Mouse (Mus musculus) heart, embryonic 15.5 days (tissue): ENCODE measurements around the gene Wnt2b. TPM values are rescaled to one million over a fixed set of nuclear protein-coding genes. Genes with fewer than 3 reads are reported as not detected.
A peak's percentile ranks its signal among the peaks of the same experiment; 100 is the strongest.

Source experiments
- ATAC-seq: fragments of 200-750 bp; cut with Nextera tagmentation; replicated peaks from 2 replicates; pipeline ENCODE4 v1.8.0; 2017; ENCODE audit warnings: low read depth, moderate TSS enrichment; ENCODE audit not compliant: insufficient number of reproducible peaks, insufficient read depth, low FRiP score
- H3K27ac ChIP-seq: fragments of 300-500 bp; sonication (generic); 2 replicates; pipeline ENCODE4 v1.5.1; 2015; ENCODE audit warnings: mild to moderate bottlenecking, inconsistent platforms
- H3K27me3 ChIP-seq: fragments of 300-500 bp; sonication (generic); 2 replicates; pipeline ENCODE4 v1.6.1; 2015; ENCODE audit warnings: inconsistent platforms
- H3K36me3 ChIP-seq: fragments of 300-500 bp; sonication (generic); 2 replicates; pipeline ENCODE4 v1.6.1; 2015; ENCODE audit warnings: mild to moderate bottlenecking, inconsistent platforms
- H3K4me1 ChIP-seq: fragments of 300-500 bp; sonication (generic); replicated peaks from 2 replicates; pipeline ENCODE4 v1.6.1; 2015; ENCODE audit warnings: inconsistent platforms
- H3K4me2 ChIP-seq: fragments of 300-500 bp; sonication (generic); 2 replicates; pipeline ENCODE4 v1.6.1; 2015; ENCODE audit warnings: inconsistent platforms, mild to moderate bottlenecking, moderate library complexity
- H3K4me3 ChIP-seq: fragments of 300-500 bp; sonication (generic); 2 replicates; pipeline ENCODE4 v1.5.1; 2015; ENCODE audit warnings: mild to moderate bottlenecking, inconsistent platforms
- H3K9ac ChIP-seq: fragments of 300-500 bp; sonication (generic); 2 replicates; pipeline ENCODE4 v1.6.1; 2015; ENCODE audit warnings: mild to moderate bottlenecking, inconsistent platforms
- H3K9me3 ChIP-seq: fragments of 300-500 bp; sonication (generic); replicated peaks from 2 replicates; pipeline ENCODE4 v1.6.1; 2016; ENCODE audit warnings: inconsistent platforms
- WGBS: fragments of 180-500 bp; shearing (Covaris S2); methylation state at CpG from one replicate; pipeline ENCODE4 v1.1.7; 2015; ENCODE audit warnings: mixed read lengths; 5-methylcytosine and 5-hydroxymethylcytosine counted together
- polyA plus RNA-seq: library from polyadenylated mRNA; unstranded; fragments of >200 nt; fragmentation: Nextera tagmentation; extraction: Ambion mirVana; gene quantifications from 2 replicates; pipeline ENCODE4 v1.2.1, GENCODE M21; 2015

Wnt2b gene
- polyA plus RNA-seq, 1 experiment from 2014 or later: 1.3 TPM

- 55% methylated on average over 3 of the region's 3 CpGs for WGBS
These were observed 32.7 kb upstream of the Wnt2b start for GRCm38 (mm10) chr3:104994415-104994841.

GRCm38 (mm10) chr3:104993800-104994199 is 32.1 kb upstream of the Wnt2b start:
- no peaks in the 10 kb centered on the region for H3K36me3 ChIP-seq
- no peak overlapping the region for H3K9ac ChIP-seq
- H3K27ac ChIP-seq: peak overlapping the region; percentile 51
- H3K9me3 ChIP-seq: no peaks in the 10 kb centered on the region
- H3K4me1 ChIP-seq: peaks cover 45% of the 10 kb centered on the region
- H3K4me3 ChIP-seq: no peak overlapping the region
- peak; percentile 33 for ATAC-seq
- H3K4me2 ChIP-seq: no peak overlapping the region
- 35% methylated on average over 4 of the region's 4 CpGs for WGBS
- no peaks in the 10 kb centered on the region for H3K27me3 ChIP-seq

More at GRCm38 (mm10) chr3:104994415-104994841, 32.7 kb upstream of the Wnt2b start:
- Histone ChIP-seq H3K4me3 (no peak overlapping the region), H3K36me3 (no peaks in the 10 kb centered on the region), H3K27ac (peak overlapping the region; percentile 51), H3K9me3 (no peaks in the 10 kb centered on the region), H3K9ac (no peak overlapping the region), H3K4me1 (peaks cover 49% of the 10 kb centered on the region), H3K4me2 (no peak overlapping the region), H3K27me3 (no peaks in the 10 kb centered on the region)
- ATAC-seq: no peak

DNA sequence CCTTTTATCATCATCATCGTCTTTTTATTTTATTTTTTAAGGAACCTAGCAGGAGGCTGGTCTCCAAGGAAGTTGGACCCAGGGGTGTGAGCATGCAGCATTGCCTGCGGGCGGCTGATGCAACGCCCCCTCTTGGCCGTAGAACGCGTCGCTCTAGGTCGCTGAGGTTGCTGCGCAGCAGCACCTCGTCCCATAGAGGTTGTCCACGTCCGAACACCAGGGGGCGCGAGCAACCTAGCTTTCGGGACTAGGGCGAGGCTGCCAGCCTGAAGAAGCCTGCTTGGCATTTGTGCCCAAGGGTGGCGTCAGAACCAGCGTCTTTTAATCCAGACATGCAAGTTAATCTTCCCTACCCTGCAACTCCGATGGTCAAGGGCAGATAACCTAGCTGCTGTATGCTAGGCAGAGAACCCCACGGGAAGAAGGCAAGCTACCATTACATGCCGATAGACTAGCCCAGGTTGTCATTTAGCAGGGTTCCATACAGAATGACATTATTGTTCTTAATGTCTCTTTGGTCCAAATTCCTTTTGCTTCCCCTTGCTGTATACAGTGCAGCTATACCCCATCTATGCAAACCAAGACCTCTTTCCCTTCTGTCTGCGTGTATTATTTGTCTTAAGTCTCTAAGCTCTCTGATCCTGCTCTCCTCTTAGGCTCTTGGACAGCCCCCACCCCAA is 31.1 kb upstream of the Wnt2b start:
- no peak overlapping the region for H3K27ac ChIP-seq

DNA sequence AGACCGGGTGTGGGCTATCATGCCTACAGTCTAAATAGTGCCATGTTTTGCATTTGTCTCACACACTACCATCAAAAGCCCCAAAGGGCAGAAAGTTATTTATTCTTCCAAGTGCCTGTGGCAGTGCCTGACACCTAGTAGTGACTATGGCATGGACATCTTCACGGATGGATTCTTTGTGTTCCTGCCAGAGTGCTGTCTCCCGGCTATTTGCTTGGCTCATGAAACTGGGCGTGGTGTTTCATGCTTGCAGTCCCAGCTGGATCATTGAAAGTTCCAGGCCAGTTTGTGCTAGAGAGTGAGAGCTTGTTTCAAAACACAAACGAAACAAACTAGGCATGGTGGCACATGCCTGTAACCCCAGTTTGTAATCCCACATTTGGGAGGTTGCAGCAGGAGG is 30.0 kb upstream of the Wnt2b start:
- no peak overlapping the region for H3K27ac ChIP-seq
- H3K9me3 ChIP-seq: no peaks in the 10 kb centered on the region
- H3K4me2 ChIP-seq: no peak overlapping the region
- no peaks in the 10 kb centered on the region for H3K36me3 ChIP-seq
- no peak overlapping the region for H3K9ac ChIP-seq
- WGBS: 65% methylated on average over 5 of the region's 5 CpGs
- ATAC-seq: no peak
- H3K4me3 ChIP-seq: no peak overlapping the region
- peaks cover 28% of the 10 kb centered on the region for H3K4me1 ChIP-seq
- no peaks in the 10 kb centered on the region for H3K27me3 ChIP-seq

More for the DNA sequence above, 31.1 kb upstream of the Wnt2b start:
- H3K36me3 ChIP-seq: no peaks in the 10 kb centered on the region
- peaks cover 35% of the 10 kb centered on the region for H3K4me1 ChIP-seq
- 0 out of 2 replicates have a peak overlapping the region, but pooled peaks have one; percentile 35 for H3K9ac ChIP-seq
- H3K9me3 ChIP-seq: no peaks in the 10 kb centered on the region
- H3K27me3 ChIP-seq: no peaks in the 10 kb centered on the region
- peak overlapping the region; percentile 54 for H3K4me2 ChIP-seq
- peak overlapping the region; percentile 21 for H3K4me3 ChIP-seq
- 9% methylated on average over 23 of the region's 23 CpGs for WGBS
- ATAC-seq: peak; percentile 72; the same call in 1 of the 2 replicates

DNA sequence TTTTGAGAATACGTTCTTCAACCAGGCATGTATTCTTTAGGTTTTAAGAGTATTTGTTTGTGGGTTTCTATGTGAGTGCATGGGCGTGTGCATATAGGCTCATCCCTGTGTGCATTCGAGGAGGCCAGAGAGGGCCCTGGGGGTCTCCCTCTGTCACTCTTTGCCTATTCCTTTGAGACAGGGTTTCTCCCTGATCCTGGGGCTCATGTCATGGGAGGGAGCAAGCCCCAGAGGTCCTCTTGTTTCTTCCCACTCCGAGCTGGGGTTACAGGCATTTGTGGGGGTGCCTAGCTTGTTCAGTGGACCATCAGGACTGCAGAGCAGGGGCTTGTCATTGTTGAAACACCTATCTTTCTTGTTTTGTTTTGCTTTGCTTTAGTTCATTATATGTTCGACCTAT is 26.2 kb upstream of the Wnt2b start:
- no peak for ATAC-seq
- no peaks in the 10 kb centered on the region for H3K9me3 ChIP-seq
- H3K27me3 ChIP-seq: no peaks in the 10 kb centered on the region
- H3K4me2 ChIP-seq: no peak overlapping the region
- no peak overlapping the region for H3K27ac ChIP-seq
- H3K36me3 ChIP-seq: no peaks in the 10 kb centered on the region
- peaks cover 4% of the 10 kb centered on the region for H3K4me1 ChIP-seq
- 58% methylated on average over 5 of the region's 5 CpGs for WGBS
- no peak overlapping the region for H3K4me3 ChIP-seq
- no peak overlapping the region for H3K9ac ChIP-seq

- no peaks in the 10 kb centered on the region for H3K4me1 ChIP-seq
- H3K4me2 ChIP-seq: no peak overlapping the region
- WGBS: 74% methylated on average over 5 of the region's 5 CpGs
- H3K9me3 ChIP-seq: no peaks in the 10 kb centered on the region
- ATAC-seq: no peak
- H3K27me3 ChIP-seq: no peaks in the 10 kb centered on the region
- no peaks in the 10 kb centered on the region for H3K36me3 ChIP-seq
- no peak overlapping the region for H3K27ac ChIP-seq
- no peak overlapping the region for H3K9ac ChIP-seq
- H3K4me3 ChIP-seq: no peak overlapping the region
These were observed 18.0 kb upstream of the Wnt2b start for GRCm38 (mm10) chr3:104979735-104980134.

DNA sequence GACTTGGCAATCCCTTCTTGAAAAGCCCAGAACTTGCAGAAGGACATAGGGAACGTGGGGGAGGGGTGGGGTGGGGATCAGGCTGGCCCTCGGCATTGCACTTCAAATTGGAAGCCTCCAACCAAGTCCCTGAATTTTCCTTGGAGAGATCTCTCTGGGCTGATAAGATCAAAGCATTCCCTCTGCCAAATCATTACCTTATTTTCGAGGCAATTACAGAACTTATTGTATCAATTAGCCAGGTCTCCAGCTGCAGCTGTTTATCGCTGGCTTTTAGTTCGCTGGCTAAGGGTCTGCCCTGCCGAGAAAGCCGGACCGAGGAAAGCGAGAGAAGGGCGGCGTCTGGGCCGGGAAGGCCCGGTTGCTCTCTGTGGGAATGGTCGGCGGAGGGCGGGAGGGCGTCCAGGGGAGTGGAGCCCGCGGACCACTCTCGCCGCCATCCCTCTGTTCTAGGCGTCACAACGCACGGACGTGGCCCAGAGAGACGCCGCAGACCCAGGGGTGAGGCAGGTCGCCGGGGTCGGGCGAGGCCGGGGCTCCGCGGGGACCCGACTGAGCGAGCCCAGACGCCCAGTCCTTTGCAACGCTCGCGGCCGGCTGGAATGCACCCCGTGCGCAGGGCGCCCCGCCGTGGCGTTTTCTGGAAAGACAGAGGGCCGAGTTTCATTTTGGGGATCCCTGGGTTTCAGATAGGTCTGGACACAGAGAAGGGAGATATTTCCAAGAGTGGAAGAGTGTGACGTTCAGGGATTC is 6.0 kb upstream of the Wnt2b start:
- Histone ChIP-seq H3K36me3 (no peaks in the 10 kb centered on the region), H3K27ac (peak overlapping the region; percentile 60), H3K9ac (peak overlapping the region; percentile 65), H3K4me1 (peaks cover 21% of the 10 kb centered on the region), H3K4me2 (peak overlapping the region; percentile 80), H3K4me3 (peak overlapping the region; percentile 59), H3K9me3 (no peaks in the 10 kb centered on the region), H3K27me3 (peaks cover 2% of the 10 kb centered on the region)
- WGBS: 1% methylated on average over 49 of the region's 49 CpGs
- ATAC-seq: peak; percentile 73

DNA sequence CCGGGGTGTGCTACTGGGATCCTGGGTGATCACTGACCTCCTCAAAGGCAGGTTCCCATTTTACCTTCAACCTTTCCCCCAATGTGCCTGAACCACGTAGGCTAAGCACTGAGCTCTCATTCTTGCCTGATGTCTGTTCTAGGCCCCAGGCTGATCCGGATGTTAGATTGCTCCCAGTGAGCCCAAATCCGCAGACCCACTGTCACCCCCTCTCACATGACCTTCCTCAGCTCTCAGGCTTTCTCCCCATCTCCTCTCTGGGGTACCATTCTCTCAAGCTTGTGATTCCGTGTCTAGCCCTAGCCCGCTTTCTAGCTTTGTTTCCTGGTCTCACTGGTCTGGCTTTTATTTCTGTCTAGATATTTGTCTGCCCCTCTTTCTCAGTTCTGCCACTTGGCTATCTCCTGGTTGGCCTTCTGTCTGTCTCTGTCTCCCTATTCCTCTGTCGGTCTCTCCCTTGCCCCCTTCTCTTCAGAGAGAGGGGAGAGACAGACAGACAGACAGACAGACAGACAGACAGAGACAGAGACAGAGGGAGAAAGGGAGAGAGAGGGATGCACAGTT is 4.4 kb upstream of the Wnt2b start:
- H3K4me3 ChIP-seq: no peak overlapping the region
- peaks cover 35% of the 10 kb centered on the region for H3K4me1 ChIP-seq
- H3K9me3 ChIP-seq: no peaks in the 10 kb centered on the region
- peaks cover 18% of the 10 kb centered on the region for H3K27me3 ChIP-seq
- ATAC-seq: no peak
- H3K27ac ChIP-seq: no peak overlapping the region
- 77% methylated on average over 7 of the region's 7 CpGs for WGBS
- no peaks in the 10 kb centered on the region for H3K36me3 ChIP-seq
- no peak overlapping the region for H3K9ac ChIP-seq
- no peak overlapping the region for H3K4me2 ChIP-seq

DNA sequence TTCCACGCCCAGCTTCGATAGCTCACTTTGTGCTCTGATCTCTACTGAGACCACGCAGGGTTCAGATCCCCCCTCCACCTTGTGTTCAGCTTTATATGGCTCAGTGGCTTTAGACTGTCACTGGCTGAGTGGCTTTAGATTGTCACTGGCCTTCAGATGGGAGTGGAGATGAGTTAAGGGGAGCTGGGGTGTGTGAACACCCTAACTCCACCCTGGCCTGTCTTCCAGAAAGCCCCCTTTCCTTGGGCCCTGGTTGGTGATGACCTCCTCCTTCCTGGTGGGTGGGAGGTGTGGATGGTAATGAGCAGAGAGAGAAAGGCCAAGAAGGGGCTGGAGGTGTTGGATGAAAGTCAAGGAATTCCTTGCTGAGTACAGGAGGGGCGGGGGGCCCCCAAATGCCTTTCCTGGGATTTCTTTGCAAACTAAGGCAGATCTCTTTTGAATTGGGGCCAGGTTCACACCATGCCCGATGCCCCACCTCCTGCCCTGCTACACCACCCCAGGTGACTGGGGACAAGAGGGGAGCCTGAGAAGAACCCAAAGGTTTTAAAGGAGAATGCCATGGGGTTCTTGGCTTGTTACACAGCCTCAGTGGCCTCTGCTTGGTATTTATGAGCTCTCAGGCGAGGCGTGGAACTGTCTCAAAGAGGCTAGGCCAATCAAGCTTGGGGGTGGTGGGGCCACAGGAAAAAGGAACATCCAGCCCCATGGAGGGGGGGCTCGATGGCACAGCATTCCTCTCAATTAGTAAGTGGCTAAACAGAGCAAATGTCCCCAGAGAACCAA is 3.5 kb upstream of the Wnt2b start:
- ATAC-seq: no peak
- H3K27ac ChIP-seq: no peak overlapping the region
- H3K27me3 ChIP-seq: peaks cover 26% of the 10 kb centered on the region
- H3K4me3 ChIP-seq: no peak overlapping the region
- peaks cover 37% of the 10 kb centered on the region for H3K4me1 ChIP-seq
- WGBS: 72% methylated on average over 8 of the region's 8 CpGs
- H3K9ac ChIP-seq: no peak overlapping the region
- no peak overlapping the region for H3K4me2 ChIP-seq
- H3K9me3 ChIP-seq: no peaks in the 10 kb centered on the region
- H3K36me3 ChIP-seq: no peaks in the 10 kb centered on the region

GRCm38 (mm10) chr3:104963331-104964276 is 1.9 kb upstream of the Wnt2b start:
- Histone ChIP-seq H3K9ac (no peak overlapping the region), H3K36me3 (no peaks in the 10 kb centered on the region), H3K4me3 (no peak overlapping the region), H3K4me1 (peaks cover 33% of the 10 kb centered on the region), H3K27me3 (peaks cover 42% of the 10 kb centered on the region), H3K4me2 (peak overlapping the region; percentile 8; the same call in 1 of the 2 replicates), H3K27ac (no peak overlapping the region), H3K9me3 (no peaks in the 10 kb centered on the region)
- no peak for ATAC-seq
- WGBS: 21% methylated on average over 13 of the region's 13 CpGs
